Mouse (Mus musculus) E14TG2a.4 (cell line): Measurements from ENCODE around the gene Spef1.
A peak's percentile ranks its signal among the peaks of the same experiment; 100 is the strongest.

Source experiments
- H3K27me3 ChIP-seq: 2 replicates; pipeline ENCODE4 v1.6.1; 2014; ENCODE audit warnings: low read length, control low read depth; ENCODE audit not compliant: insufficient read depth
- H3K36me3 ChIP-seq: 2 replicates; pipeline ENCODE4 v1.6.1; 2014; ENCODE audit warnings: low read length, control low read depth; ENCODE audit not compliant: insufficient read depth
- H3K4me1 ChIP-seq: replicated peaks from 2 replicates; pipeline ENCODE4 v1.6.1; 2014; ENCODE audit warnings: low read depth, low read length, control low read depth
- H3K4me3 ChIP-seq: replicated peaks from 2 replicates; pipeline ENCODE4 v1.5.1; 2014; ENCODE audit warnings: mild to moderate bottlenecking, low read length
- H3K9me3 ChIP-seq: 2 replicates; pipeline ENCODE4 v1.6.1; 2014; ENCODE audit warnings: low read length, control low read depth
- CTCF ChIP-seq: conservative IDR thresholded peaks from 2 replicates; pipeline ENCODE4 v1.5.1; 2014; ENCODE audit warnings: low read length
- NANOG ChIP-seq: IDR thresholded peaks from 2 replicates; pipeline ENCODE4 v1.6.1; 2014; ENCODE audit warnings: borderline replicate concordance, low read length, mixed read lengths
- POU5F1 ChIP-seq: IDR thresholded peaks from 2 replicates; pipeline ENCODE4 v1.6.1; 2014; ENCODE audit warnings: low read length, borderline replicate concordance

The Spef1 gene

DNA sequence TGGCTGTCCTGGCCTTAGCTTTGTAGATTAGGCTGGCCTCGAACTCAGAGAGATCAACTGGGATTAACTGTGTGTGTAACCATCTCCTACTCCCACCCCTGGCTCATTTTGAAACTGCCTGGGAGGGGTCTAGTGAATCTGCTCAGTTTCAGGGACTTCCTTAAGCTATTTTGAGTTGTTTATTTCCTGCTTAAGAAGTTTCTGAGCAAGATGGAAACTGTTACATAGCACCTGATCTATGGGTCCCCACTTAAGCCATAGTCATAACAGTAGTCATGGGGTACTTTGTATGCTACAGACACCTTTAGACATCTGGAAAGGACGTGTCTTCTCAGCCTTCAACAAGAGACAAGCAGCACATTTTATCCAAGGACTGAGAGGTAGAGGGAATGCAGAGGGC is 13.6 kb upstream of the Spef1 start:
- Histone ChIP-seq H3K4me1 (peaks cover 51% of the 10 kb centered on the region), H3K27me3 (peaks cover 6% of the 10 kb centered on the region; the same call in 1 of the 2 replicates), H3K4me3 (no peak overlapping the region), H3K36me3 (peaks cover 30% of the 10 kb centered on the region), H3K9me3 (peaks cover 7% of the 10 kb centered on the region; the same call in 1 of the 2 replicates)
- no peak for TF ChIP-seq NANOG
- no peak for TF ChIP-seq POU5F1
- TF ChIP-seq CTCF = no peak

DNA sequence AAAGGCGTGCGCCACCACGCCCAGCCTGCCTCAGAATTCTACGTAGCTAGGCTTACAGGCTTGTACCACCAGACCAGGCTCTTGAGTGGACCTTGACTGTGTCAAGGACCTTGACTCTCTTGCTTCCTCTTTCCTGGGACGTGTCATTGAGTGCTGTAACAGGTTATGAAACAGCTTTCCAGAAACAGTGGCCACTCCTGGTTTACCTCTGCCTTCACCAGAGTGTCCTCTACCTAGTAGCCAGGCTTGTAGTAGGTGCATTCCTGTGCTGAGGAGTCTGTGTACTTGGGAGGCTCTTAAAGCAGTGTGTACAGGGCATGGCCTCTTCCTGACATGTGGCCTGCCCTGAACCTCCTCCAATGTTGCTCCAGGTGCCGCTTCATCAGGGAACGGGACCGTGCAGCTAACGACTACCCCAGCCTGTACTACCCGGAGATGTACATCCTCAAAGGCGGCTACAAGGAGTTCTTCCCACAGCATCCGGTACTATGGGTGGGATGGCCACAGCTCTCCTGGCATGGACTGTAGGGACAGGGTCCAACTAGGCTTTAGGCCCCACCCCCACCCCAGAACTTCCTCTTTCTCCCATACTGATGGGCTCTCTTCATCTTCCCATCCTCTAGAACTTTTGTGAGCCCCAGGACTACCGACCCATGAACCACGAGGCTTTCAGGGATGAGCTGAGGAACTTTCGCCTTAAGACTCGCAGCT is 9.7 kb upstream of the Spef1 start:
- Histone ChIP-seq H3K36me3 (peaks cover 59% of the 10 kb centered on the region), H3K4me1 (peaks cover 41% of the 10 kb centered on the region), H3K9me3 (peaks cover 7% of the 10 kb centered on the region; the same call in 1 of the 2 replicates), H3K27me3 (no peaks in the 10 kb centered on the region), H3K4me3 (no peak overlapping the region)
- TF ChIP-seq NANOG = no peak
- TF ChIP-seq CTCF = no peak
- no peak for TF ChIP-seq POU5F1

DNA sequence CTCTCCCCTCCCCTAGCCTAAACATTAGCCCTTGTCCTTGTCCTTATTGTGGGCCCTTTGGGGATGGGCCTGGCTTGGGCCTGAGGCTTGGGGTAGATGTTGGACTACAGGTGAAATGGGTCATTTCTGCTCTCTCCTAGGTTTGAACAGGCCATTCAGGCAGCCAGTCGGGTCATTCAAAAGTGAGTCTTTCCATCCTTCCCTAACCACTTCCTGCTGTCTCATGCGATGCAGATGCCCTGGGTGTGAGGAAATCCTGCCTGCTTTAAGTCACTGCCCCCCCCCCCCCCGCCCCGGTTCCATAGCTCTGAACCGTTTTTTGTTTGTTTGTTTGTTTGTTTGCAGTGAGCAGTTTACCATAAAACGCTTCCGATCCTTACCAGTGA is 3.9 kb upstream of the Spef1 start:
- H3K9me3 ChIP-seq = no peaks in the 10 kb centered on the region
- H3K36me3 ChIP-seq = peaks cover 58% of the 10 kb centered on the region
- peaks cover 52% of the 10 kb centered on the region for H3K4me1 ChIP-seq
- H3K27me3 ChIP-seq = peaks cover 11% of the 10 kb centered on the region
- TF ChIP-seq POU5F1 = no peak
- no peak for TF ChIP-seq CTCF
- TF ChIP-seq NANOG = no peak
- 0 out of 2 replicates have a peak overlapping the region, but pooled peaks have one; percentile 43 for H3K4me3 ChIP-seq

DNA sequence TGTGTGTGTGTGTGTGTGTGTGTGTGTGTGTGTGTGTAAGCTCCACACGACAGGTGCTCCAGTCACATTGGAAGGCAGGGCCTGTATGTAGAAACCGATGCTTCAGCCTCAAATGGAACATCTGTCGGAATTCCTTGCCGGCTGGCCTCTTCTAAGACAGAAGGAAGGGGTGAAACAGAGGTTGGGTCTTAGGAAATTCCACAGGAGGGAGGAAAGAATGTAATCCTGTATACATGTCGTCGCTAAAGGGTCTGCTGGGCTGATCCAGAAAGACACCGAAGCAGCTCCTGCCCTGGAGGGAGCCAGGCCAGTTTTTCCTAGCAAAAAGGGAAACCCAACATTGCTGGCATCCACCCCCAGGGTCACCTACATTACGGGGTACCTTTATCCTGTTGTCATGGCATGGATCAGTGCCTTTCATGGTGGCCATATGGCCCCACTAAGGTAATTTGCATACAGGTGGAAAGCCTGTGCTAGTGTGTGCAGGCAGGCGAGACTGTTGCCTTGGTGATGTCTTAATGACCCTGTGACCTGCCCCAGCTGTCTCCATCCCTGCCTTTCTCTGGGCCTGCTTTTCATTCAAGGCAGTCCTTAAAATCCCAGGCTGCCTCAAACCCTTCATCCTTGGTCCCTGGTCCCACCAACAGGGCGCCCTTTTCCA is 3.4 kb upstream of the Spef1 start:
- no peaks in the 10 kb centered on the region for H3K9me3 ChIP-seq
- TF ChIP-seq CTCF (no peak), NANOG (no peak), POU5F1 (no peak)
- H3K4me3 ChIP-seq = no peak overlapping the region
- peaks cover 57% of the 10 kb centered on the region for H3K4me1 ChIP-seq
- H3K27me3 ChIP-seq = peaks cover 16% of the 10 kb centered on the region
- peaks cover 58% of the 10 kb centered on the region for H3K36me3 ChIP-seq

DNA sequence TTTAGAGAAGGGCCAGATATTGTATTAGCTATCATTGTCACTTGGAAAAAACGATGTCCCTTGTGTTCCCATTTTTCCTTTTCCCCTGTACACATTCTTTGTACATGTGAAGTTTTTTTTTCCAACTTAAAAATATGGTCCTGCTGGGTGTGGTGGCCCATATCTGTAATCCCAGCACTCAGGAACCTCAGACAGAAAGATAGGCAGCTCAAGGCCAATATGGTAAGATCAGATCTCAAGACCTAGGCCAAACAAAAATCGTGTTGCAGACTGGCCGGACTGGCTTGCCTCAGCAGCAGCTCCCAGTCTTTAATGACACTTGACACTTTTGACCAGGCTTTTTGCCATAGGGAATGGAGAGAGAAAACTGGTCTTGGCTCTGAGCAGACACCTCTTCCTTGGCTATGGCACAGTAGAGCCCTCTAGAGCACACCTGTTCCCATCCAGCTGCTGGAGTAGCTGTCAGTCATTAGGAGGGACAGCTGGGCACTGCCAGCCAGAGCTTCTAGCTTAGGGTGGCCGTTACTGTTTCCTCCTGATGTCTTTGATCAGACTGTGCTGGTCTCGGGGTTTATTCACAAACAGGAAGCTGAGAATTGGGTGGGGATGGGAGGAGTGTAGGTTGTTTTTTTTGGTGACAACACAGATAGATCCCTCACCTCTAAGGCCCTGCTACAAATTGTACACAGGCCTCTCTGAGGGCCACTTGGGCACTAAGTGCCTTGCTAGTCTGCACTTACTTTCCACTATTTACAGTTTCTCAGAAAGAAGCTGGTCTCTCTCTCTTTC is 2.6 kb upstream of the Spef1 start:
- Histone ChIP-seq H3K4me3 (no peak overlapping the region), H3K27me3 (peaks cover 18% of the 10 kb centered on the region), H3K4me1 (peaks cover 57% of the 10 kb centered on the region), H3K36me3 (peaks cover 52% of the 10 kb centered on the region), H3K9me3 (no peaks in the 10 kb centered on the region)
- TF ChIP-seq NANOG (no peak), CTCF (no peak), POU5F1 (no peak)

DNA sequence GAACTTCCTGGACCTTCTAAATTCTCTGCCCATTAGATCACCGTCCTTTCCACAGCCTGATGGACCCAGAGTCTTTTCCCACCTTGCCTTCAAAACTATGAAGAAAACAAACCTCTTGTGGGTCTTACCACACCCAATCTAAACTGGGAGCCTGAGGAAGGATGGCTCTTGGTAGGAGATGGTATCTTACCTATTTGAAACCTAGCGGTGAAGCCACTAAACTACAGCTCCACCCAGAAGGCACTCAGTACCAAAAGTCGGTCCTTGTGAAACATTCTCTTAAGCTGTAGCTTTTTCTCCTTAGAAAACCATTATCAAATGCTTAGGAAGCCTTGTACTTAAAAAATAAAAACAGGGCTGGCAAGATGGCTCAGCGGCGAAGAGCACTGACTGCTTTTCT is 1.2 kb upstream of the Spef1 start:
- Histone ChIP-seq H3K4me1 (peaks cover 57% of the 10 kb centered on the region), H3K9me3 (no peaks in the 10 kb centered on the region), H3K4me3 (no peak overlapping the region), H3K27me3 (peaks cover 18% of the 10 kb centered on the region), H3K36me3 (peaks cover 38% of the 10 kb centered on the region)
- TF ChIP-seq NANOG (no peak), POU5F1 (no peak), CTCF (no peak)

DNA sequence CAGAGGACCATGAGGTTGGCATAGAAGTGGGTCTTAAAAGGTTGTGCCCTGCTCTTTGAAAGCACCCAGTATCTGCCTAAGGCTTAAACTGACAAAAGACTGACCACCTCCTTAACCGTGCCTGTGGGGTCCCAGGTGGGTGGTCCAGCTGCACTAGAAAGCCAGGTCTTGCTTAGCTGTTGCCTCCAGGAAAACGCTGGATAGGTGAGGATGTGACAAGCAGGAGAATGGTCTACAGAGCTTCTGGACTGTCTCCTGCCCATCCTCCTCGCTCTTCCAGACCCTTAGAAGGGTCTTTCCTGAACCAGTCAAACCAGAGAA is 480 bp upstream of the Spef1 start:
- Histone ChIP-seq H3K27me3 (peaks cover 18% of the 10 kb centered on the region), H3K9me3 (no peaks in the 10 kb centered on the region), H3K36me3 (peaks cover 31% of the 10 kb centered on the region), H3K4me3 (peak overlapping the region; percentile 87), H3K4me1 (peaks cover 53% of the 10 kb centered on the region)
- TF ChIP-seq NANOG = no peak
- TF ChIP-seq CTCF = no peak
- TF ChIP-seq POU5F1 = no peak

DNA sequence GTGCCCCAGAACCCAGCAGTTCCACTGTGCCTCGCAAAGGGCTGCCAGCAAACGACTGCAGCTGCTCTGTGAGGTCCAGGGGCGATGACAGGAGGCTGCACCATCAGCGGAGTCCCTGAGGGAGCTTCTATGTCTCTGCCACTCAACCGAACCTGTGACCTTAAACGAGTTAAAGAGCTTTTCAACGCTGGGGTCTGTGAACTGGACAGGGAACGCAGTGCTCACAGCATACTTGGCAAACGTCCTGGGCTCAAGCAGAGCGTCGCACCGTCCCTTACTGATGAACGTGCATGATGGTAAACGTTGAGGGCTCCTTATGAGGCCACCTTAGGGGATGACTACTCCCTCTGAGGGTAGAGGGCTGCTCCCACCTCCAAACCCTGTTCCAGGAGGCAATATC is 739 bp downstream of the Spef1 start:
- H3K4me3 ChIP-seq = peak overlapping the region; percentile 87
- H3K27me3 ChIP-seq = peaks cover 18% of the 10 kb centered on the region
- TF ChIP-seq NANOG (no peak), POU5F1 (no peak)
- H3K36me3 ChIP-seq = peaks cover 22% of the 10 kb centered on the region
- no peaks in the 10 kb centered on the region for H3K9me3 ChIP-seq
- H3K4me1 ChIP-seq = peaks cover 45% of the 10 kb centered on the region
